In the genomic region with DNA sequence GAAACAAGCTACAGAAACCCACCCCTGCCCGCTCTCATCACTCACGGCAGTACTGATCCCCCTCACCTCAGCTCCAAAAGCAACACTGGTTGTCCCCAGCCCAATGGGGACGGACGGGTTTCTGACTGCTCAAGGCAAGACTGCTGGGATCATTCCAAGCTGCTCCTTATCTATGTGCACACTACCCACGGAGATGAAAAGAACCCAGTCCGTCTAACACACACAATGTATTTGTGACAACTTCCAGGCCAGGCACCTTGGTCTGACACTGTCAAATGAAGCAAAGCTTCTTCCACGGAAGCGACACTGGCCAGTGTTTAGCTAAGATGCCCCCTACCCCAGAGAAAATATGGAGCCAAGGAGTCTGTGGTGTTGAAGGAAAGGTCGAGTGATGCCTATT, we compare ENCODE assay signal across 7 mouse cellular contexts. TPM values are rescaled to one million over a fixed set of nuclear protein-coding genes. Genes with fewer than 3 reads are reported as not detected.
DNase-seq lines count a peak whose midpoint lies in the region; ATAC-seq and TF ChIP-seq lines count a peak whose summit lies in the region.

No protein-coding gene starts in this region.

- 25% methylated on average over 9 of the region's 9 CpGs for WGBS in lung, embryonic 14.5 days
- 48% methylated on average over 9 of the region's 9 CpGs for WGBS in forebrain, embryonic 12.5 days
- 24% methylated on average over 9 of the region's 9 CpGs for WGBS in intestine, postnatal 0 days
- WGBS in olfactory bulb, adult 2 months: 29% methylated on average over 9 of the region's 9 CpGs

- H3K4me1 ChIP-seq in lung, embryonic 14.5 days (ENCODE audit: insufficient read depth): peaks cover 10% of the 10 kb centered on the region
- H3K4me1 ChIP-seq in forebrain, embryonic 12.5 days: peaks cover 42% of the 10 kb centered on the region
- H3K4me1 ChIP-seq in intestine, postnatal 0 days (replicated peaks; ENCODE audit: control insufficient read depth, insufficient read depth, low read length): 0 out of 2 replicates have a peak, but pooled peaks cover 2% of the 10 kb centered on the region
- H3K4me1 ChIP-seq in olfactory bulb, adult 2 months (ENCODE audit: control insufficient read depth, insufficient read depth, low read length): peaks cover 14% of the 10 kb centered on the region

- ATAC-seq in lung, embryonic 14.5 days (ENCODE audit: insufficient read depth): no peak
- no peak for ATAC-seq in forebrain, embryonic 12.5 days (ENCODE audit: low FRiP score)
- no peak for ATAC-seq in intestine, postnatal 0 days

- no peak overlapping the region for H3K27ac ChIP-seq in lung, embryonic 14.5 days (ENCODE audit: low read depth)
- no peak overlapping the region for H3K27ac ChIP-seq in forebrain, embryonic 12.5 days
- peak overlapping the region; percentile 99 for H3K27ac ChIP-seq in intestine, postnatal 0 days (ENCODE audit: low read depth, low read length)
- H3K27ac ChIP-seq in olfactory bulb, adult 2 months (ENCODE audit: insufficient read depth, low read depth, low read length): no peak overlapping the region

- peak; percentile 13 for DNase-seq in lung, embryonic 14.5 days
- no peak for DNase-seq in lung, postnatal 14 days
- no peak for DNase-seq in thymus, postnatal 10 days (ENCODE audit: low spot score in 2 of 2)
- DNase-seq in left cerebral cortex, adult 11 months (ENCODE audit: low spot score): no peak

- H3K36me3 ChIP-seq in lung, embryonic 14.5 days (ENCODE audit: insufficient read depth): peaks cover 38% of the 10 kb centered on the region
- peaks cover 36% of the 10 kb centered on the region for H3K36me3 ChIP-seq in forebrain, embryonic 12.5 days (replicated peaks)
- peaks cover 32% of the 10 kb centered on the region for H3K36me3 ChIP-seq in intestine, postnatal 0 days (ENCODE audit: control insufficient read depth, insufficient read depth)

- no peaks in the 10 kb centered on the region for H3K9me3 ChIP-seq in lung, embryonic 14.5 days (ENCODE audit: low read depth, low read length)
- no peaks in the 10 kb centered on the region for H3K9me3 ChIP-seq in forebrain, embryonic 12.5 days
- no peaks in the 10 kb centered on the region for H3K9me3 ChIP-seq in intestine, postnatal 0 days (ENCODE audit: control insufficient read depth)

- peak overlapping the region; percentile 93; the same call in 1 of the 2 replicates for H3K9ac ChIP-seq in lung, embryonic 14.5 days
- peak overlapping the region; percentile 63 for H3K9ac ChIP-seq in forebrain, embryonic 12.5 days
- peak overlapping the region; percentile 97 for H3K9ac ChIP-seq in intestine, postnatal 0 days (ENCODE audit: low read depth, low read length)

- no peak for TF ChIP-seq CTCF in lung, embryonic 14.5 days (IDR thresholded peaks at IDR 0.05; ENCODE audit: low read depth)
- no peak for TF ChIP-seq CTCF in intestine, postnatal 0 days (IDR thresholded peaks at IDR 0.05; ENCODE audit: low read depth)
- no peak for TF ChIP-seq CTCF in olfactory bulb, adult 2 months (IDR thresholded peaks at IDR 0.05; ENCODE audit: insufficient read depth, low read depth, low read length)

- H3K27me3 ChIP-seq in lung, embryonic 14.5 days (ENCODE audit: insufficient read depth, low read length): no peaks in the 10 kb centered on the region
- H3K27me3 ChIP-seq in forebrain, embryonic 12.5 days: no peaks in the 10 kb centered on the region
- H3K27me3 ChIP-seq in intestine, postnatal 0 days (replicated peaks; ENCODE audit: control insufficient read depth, insufficient read depth, low read length): no peaks in the 10 kb centered on the region

- peak overlapping the region; percentile 88 for H3K4me2 ChIP-seq in lung, embryonic 14.5 days
- H3K4me2 ChIP-seq in forebrain, embryonic 12.5 days: peak overlapping the region; percentile 89
- peak overlapping the region; percentile 82 for H3K4me2 ChIP-seq in intestine, postnatal 0 days (replicated peaks; ENCODE audit: low read depth)

- no peak for TF ChIP-seq POLR2A in olfactory bulb, adult 2 months (IDR thresholded peaks at IDR 0.05; ENCODE audit: insufficient read depth, low read depth, low read length)

- H3K4me3 ChIP-seq in lung, embryonic 14.5 days (ENCODE audit: low read depth, low read length): peak overlapping the region; percentile 98
- H3K4me3 ChIP-seq in forebrain, embryonic 12.5 days (replicated peaks): peak overlapping the region; percentile 100
- H3K4me3 ChIP-seq in intestine, postnatal 0 days (ENCODE audit: low read depth, low read length): peak overlapping the region; percentile 96
- peak overlapping the region; percentile 71 for H3K4me3 ChIP-seq in olfactory bulb, adult 2 months (ENCODE audit: insufficient read depth, low read depth, low read length)

RNA-seq across cellular contexts. Expression of a gene that starts 1.7 kb away (rescaled TPM):
- 19.7 and 19.9 TPM in 2 replicates for polyA plus RNA-seq in lung, embryonic 14.5 days (2014; fragmentation: Nextera tagmentation; extraction: Ambion mirVana)
- 34.7 and 36.2 TPM in 2 replicates for polyA plus RNA-seq in forebrain, embryonic 12.5 days (2016; fragmentation: Nextera tagmentation; extraction: Ambion mirVana)
- polyA plus RNA-seq in intestine, postnatal 0 days (2015; fragmentation: Nextera tagmentation; extraction: Ambion mirVana): 52.4 and 57.4 TPM in 2 replicates
- polyA plus RNA-seq in olfactory bulb, adult 2 months (2012; ENCODE audit: insufficient read depth, insufficient read length, low replicate concordance, missing spikeins): 187 and 444 TPM in 2 replicates
